Mouse (Mus musculus) c-Kit-positive CD71-negative TER-119-negative erythroid progenitor cells, embryonic 14.5 days (primary cell): ENCODE data around the gene Mcl1.
A peak's percentile ranks its signal among the peaks of the same experiment; 100 is the strongest.
"Not testable (repeated sequence)": the region's sequence is repeated elsewhere in the genome, so short reads cannot be mapped to it uniquely, and the experiment has no call there.

ENCODE experiments used
- DNase-seq: peaks from one replicate; pipeline ENCODE4 v3.0.0-alpha.2; 2013; ENCODE audit warnings: low read depth

Gene Mcl1

GRCm38 (mm10) chr3:95667521-95667920 is 8.9 kb downstream of the Mcl1 start:
- no peak for DNase-seq

GRCm38 (mm10) chr3:95668026-95668425 is 9.4 kb downstream of the Mcl1 start:
- no peak for DNase-seq

DNA sequence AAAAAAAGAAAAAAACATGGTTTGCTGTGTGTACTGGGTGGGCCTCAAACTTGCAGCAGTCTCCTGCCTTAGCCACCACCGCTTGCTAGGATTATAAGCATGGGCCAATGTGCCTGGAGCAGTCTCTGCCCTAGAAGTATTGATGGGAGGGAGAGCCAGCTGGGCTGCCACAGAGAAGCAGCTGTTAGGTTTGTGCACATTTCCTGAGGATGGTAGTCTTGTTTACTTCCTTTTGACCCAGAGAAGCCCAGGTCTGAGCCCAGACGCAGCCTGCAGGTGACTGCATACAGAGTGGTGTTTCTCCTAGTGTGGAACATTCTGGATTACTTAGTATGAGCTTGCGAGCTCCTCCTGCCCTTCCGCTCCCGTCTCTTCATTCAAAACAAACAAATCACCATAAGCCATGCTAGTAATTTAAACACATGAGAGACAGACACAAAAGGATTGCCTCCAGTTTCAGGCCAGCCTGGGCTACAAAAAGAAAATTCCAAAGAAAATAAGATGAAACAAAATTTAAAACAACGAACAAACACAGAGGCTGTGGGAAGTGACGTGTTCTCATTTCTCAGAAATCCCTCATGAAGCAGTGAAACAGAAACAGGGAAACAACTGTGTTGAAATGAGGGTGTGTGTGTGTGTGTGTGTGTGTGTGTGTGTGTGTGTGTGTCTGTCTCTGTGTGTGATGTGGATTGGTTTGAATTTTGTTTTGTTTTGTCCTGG is 10.2 kb downstream of the Mcl1 start:
- DNase-seq, result no peak

GRCm38 (mm10) chr3:95669309-95669665 is 10.7 kb downstream of the Mcl1 start:
- DNase-seq, result no peak

DNA sequence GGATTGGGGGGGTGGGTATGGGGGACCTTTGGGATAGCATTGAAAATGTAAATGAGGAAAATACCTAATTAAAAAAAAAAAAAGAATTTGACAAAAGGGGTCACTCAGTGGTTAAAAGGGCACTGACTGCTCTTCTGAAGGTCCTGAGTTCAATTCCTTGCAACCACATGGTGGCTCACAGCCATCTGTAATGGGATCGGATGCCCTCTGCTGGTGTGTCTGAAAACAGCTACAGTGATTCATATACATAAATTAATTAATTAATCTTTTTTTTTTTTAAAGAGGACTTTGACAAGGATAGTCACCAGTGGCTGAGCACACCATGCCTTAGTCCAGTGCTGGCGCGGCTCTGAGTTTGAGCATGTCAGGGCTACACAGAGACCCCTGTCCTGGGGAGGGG is 11.8 kb downstream of the Mcl1 start:
- not testable (repeated sequence) for DNase-seq

GRCm38 (mm10) chr3:95671201-95671600 is 12.6 kb downstream of the Mcl1 start:
- no peak for DNase-seq

- DNase-seq, result no peak
Observed at GRCm38 (mm10) chr3:95672461-95672860, 13.9 kb downstream of the Mcl1 start.

GRCm38 (mm10) chr3:95672861-95673706 is 14.5 kb downstream of the Mcl1 start:
- DNase-seq, result no peak

DNA sequence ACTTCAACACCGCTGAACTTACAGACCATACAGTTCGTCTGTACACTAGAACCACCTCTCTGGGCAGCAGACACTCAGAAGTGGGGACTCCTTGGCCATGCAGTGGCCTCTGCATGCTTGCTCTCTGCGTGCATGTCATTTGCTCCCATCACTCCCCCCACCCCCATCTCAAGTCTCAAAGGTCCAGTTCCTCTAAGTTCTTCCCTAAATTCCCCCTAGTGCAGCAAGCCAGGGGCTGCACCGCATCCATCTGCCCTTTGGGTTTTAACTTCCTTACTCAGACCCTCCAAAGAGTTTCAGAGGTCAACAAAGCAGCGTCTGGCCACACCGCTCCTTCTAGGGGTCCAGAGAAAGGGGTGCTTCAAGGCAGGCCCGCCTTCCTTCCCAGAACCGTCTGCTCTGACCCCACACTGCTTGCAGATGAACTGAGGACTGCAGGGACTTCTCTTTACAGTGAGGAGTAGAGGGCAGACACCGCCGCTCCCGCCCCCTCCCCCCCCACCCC is 15.2 kb downstream of the Mcl1 start:
- no peak for DNase-seq

DNA sequence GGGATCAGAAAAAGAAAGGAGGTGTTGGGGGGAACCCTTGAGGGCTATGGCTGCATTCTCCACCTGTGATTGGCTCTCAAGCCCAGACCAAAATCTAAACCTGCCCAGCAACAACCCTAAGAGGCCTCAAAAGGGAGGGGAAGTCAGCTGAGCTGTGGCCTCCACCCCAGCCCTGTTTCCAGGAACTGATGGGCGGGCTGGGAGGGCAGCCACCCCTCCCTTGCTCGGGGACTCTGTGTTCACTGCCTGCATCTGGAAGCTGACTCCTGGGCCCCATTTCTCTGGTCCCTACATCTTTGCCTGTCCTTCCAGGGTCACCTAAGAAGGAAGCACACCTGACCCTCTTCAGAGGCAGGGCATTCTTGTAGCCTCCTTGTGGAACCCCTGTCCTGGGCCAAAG is 15.6 kb downstream of the Mcl1 start:
- DNase-seq, result peak; percentile 82

- DNase-seq, result no peak
Observed at GRCm38 (mm10) chr3:95674812-95675211, 16.2 kb downstream of the Mcl1 start.

DNA sequence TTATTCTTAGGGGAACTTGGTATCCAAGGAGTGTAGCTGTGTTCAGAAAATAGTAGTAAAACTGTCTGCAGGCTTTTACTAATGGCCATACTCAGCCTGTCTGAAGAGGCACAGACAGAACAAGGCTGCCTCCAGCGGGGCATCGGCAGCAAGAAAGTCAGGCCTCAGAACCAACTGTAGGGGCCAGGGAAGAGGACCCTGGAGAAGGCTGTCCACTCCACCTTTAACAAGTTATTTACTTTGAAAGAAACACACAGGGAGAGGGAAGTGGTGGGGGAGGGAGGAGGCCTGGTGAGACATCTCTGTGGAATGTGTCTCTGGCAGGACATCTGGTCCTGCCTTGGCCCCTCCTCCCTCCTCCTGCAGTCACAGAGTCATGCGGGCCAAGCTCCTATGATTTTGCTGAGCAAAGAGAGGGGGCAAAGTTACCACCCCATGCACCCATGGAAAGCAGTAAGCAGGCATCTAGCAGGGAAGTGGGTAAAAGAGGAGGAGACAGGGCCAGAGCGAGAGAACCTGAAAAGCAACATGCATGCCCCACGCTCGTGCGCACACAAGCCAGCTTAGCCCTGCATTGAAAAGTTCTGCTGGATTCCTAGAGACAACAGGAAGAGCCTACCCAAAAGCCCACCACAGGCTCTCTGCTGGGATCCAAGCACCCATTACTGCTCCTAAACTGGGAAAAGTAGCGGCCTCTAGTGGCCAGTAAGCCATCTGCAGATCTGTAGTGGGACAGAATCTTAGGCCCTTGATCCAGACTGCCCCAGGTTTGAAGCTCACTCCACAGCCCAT is 16.9 kb downstream of the Mcl1 start:
- no peak for DNase-seq

DNA sequence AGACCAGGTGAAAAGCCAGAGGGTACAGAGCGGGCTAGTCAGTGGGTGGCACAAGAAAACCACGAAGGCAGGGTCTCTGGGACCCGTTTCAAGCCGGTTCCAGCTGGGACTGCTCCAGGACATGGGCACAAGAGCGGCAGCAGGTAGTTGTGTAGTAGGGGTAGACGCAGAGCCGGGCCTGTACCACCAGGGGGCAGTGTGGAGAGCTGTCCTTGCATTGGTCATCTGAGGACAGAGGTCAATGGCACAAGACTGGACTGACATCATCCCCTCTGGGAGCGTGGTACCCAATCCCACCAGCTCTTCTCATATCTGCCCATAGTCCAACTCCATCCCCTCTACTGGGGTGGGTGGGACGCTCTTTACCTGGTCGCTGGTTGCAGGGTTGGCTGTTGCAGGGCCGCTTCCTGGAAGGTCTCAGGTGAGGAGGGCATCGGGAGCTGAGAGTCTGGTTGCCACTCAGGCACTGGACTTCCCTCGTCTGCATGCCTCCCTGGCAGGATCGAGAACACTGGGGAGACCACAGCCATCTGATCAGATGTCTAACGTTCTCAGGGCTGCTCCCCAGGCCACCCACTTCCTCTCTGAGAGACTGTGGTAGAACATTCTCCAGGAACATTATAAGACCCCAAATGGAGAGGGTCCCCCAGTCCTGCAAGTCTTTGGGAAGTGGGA is 18.3 kb downstream of the Mcl1 start:
- DNase-seq, result no peak

DNA sequence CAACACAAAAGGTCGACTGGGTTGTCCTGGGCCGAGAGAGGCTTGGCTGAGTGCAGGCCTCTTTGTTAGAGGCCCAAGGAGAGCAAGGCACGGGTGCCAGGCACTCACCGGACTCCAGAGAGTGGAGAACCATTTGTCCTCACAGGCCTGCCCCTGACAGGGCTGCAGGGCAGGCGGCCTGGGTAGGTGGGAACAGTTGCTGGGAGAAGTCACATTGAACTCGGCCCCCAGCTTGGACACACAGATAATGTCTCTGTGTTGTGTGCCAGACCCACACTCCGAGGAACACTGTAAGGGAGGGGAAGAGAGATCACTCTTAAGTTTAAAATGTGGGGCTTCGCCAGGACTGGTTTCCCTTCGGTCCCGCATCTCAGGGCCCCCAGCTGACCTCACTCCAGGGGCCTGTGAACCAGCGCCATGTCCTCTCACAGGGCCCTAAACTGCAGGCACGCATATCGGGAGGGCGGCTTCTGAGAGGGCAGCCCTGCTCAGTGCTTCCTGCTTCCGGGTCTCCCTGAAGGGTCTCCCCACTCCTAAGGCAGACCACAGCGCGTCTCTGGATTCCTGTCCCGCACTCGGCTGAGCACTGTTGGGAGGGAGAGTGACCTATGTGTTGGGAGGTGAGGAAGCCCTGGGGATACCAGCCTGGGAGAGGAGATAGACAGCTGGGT is 19.0 kb downstream of the Mcl1 start:
- no peak for DNase-seq

- DNase-seq, result no peak
Observed at GRCm38 (mm10) chr3:95679551-95679950, 21.0 kb downstream of the Mcl1 start.

- no peak for DNase-seq
Observed at GRCm38 (mm10) chr3:95680673-95681072, 22.1 kb downstream of the Mcl1 start.

GRCm38 (mm10) chr3:95681365-95681764 is 22.8 kb downstream of the Mcl1 start:
- no peak for DNase-seq

DNA sequence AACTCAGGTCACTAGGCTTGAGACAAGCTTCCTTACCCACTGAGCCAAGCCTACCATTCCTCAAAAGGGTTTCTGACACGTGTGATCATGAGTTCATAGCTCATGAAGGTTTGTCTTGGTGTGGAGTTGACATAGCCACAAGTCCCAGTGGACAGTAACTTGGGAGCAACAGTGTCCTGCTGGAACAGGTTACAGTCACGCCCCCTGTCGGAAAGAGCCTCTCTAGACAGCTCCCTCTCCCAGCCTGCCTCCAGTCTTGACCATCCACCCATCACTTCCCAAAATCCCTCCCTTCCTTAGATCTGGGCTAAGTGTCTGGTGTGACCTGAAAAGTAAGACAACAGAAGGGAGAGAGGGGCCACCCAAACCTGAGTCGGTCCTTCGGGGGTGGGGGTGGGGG is 24.3 kb downstream of the Mcl1 start:
- no peak for DNase-seq

- DNase-seq, result no peak
Observed at GRCm38 (mm10) chr3:95684846-95685245, 26.3 kb downstream of the Mcl1 start.

- DNase-seq, result no peak
Observed at GRCm38 (mm10) chr3:95685301-95685700, 26.7 kb downstream of the Mcl1 start.

GRCm38 (mm10) chr3:95685701-95686100 is 27.1 kb downstream of the Mcl1 start:
- DNase-seq, result no peak
